Mouse (Mus musculus) ES-Bruce4 (cell line): ENCODE data around the gene Rbl2. TPM values are rescaled to one million over a fixed set of nuclear protein-coding genes. Genes with fewer than 3 reads are reported as not detected.

ENCODE experiments used
- H3K27ac ChIP-seq: 2 replicates; pipeline ENCODE4 v1.5.1; 2012; ENCODE audit warnings: low read length, inconsistent platforms; ENCODE audit not compliant: insufficient read depth
- H3K27me3 ChIP-seq: 2 replicates; pipeline ENCODE4 v1.6.1; 2012; ENCODE audit warnings: mild to moderate bottlenecking, low read length, inconsistent platforms; ENCODE audit not compliant: control insufficient read depth, poor library complexity, insufficient read depth, severe bottlenecking
- H3K36me3 ChIP-seq: 2 replicates; pipeline ENCODE4 v1.6.1; 2012; ENCODE audit warnings: inconsistent platforms, mild to moderate bottlenecking, low read length, moderate library complexity; ENCODE audit not compliant: control insufficient read depth, poor library complexity, insufficient read depth, severe bottlenecking
- H3K4me1 ChIP-seq: one replicate; pipeline ENCODE4 v1.8.1; 2011; ENCODE audit warnings: low read length; ENCODE audit not compliant: control insufficient read depth, insufficient read depth
- H3K4me3 ChIP-seq: 2 replicates; pipeline ENCODE4 v1.5.1; 2011; ENCODE audit warnings: low read depth, mild to moderate bottlenecking, low read length
- H3K9ac ChIP-seq: 2 replicates; pipeline ENCODE4 v1.6.1; 2012; ENCODE audit warnings: low read depth, mild to moderate bottlenecking, inconsistent platforms; ENCODE audit not compliant: poor library complexity, severe bottlenecking
- H3K9me3 ChIP-seq: replicated peaks from 2 replicates; pipeline ENCODE4 v1.6.1; 2012; ENCODE audit warnings: mild to moderate bottlenecking, low read length, inconsistent platforms; ENCODE audit not compliant: control insufficient read depth, poor library complexity, insufficient read depth, severe bottlenecking
- CTCF ChIP-seq: IDR thresholded peaks from one replicate; pipeline ENCODE4 v1.8.1; 2011; ENCODE audit warnings: low read depth, low read length
- EP300 ChIP-seq: IDR thresholded peaks from 2 replicates; pipeline ENCODE4 v1.6.1; 2011; ENCODE audit warnings: low read depth, low read length; ENCODE audit not compliant: insufficient read depth
- POLR2A ChIP-seq: IDR thresholded peaks from one replicate; pipeline ENCODE4 v1.8.1; 2011; ENCODE audit warnings: low read length; ENCODE audit not compliant: insufficient read depth
- polyA plus RNA-seq: library from polyadenylated mRNA; stranded (reverse); fragments of >200 nt; gene quantifications from 2 replicates; pipeline ENCODE4 v1.2.4, GENCODE M21; 2011; ENCODE audit warnings: low read depth; ENCODE audit not compliant: missing spikeins, insufficient read depth, insufficient read length

Gene Rbl2
- polyA plus RNA-seq, 1 experiment = 7.3 TPM

- peak overlapping the region; percentile 15; the same call in 1 of the 2 replicates for H3K4me3 ChIP-seq
- no peaks in the 10 kb centered on the region for H3K36me3 ChIP-seq
- peaks cover 7% of the 10 kb centered on the region for H3K4me1 ChIP-seq
- TF ChIP-seq EP300 = no peak
- TF ChIP-seq CTCF = no peak
- no peak for TF ChIP-seq POLR2A
- H3K9ac ChIP-seq = peak overlapping the region; percentile 42
- no peaks in the 10 kb centered on the region for H3K27me3 ChIP-seq
- peak overlapping the region; percentile 53; the same call in 1 of the 2 replicates for H3K27ac ChIP-seq
- H3K9me3 ChIP-seq = no peaks in the 10 kb centered on the region
Measured at GRCm38 (mm10) chr8:91082428-91082827, 12.6 kb downstream of the Rbl2 start.

- TF ChIP-seq EP300 (no peak), POLR2A (no peak), CTCF (no peak)
- Histone ChIP-seq H3K27me3 (no peaks in the 10 kb centered on the region), H3K36me3 (peaks cover 2% of the 10 kb centered on the region), H3K27ac (no peak overlapping the region), H3K4me3 (no peak overlapping the region), H3K9ac (no peak overlapping the region), H3K4me1 (peaks cover 2% of the 10 kb centered on the region), H3K9me3 (no peaks in the 10 kb centered on the region)
Measured at GRCm38 (mm10) chr8:91088452-91088851, 18.6 kb downstream of the Rbl2 start.

DNA sequence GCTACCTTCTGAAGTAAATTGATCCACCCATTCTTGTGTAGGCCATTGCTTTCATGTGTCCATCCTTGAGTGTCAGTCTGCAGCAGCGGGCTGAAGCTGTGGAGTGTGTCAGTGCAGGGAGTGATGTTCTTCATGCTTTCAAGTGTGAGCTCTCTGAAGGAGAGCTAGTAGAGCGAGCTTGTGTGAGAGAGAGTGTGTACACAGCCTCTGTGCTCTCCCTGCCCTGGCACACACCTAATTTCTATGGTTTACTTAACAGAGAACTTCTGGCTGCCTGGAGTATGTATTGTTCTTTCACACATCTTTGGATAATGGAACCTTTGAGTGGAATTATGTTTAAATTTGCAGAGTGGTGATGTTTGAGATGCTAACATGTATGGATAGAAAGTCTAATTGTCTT, 19.7 kb downstream of the Rbl2 start:
- H3K4me3 ChIP-seq = no peak overlapping the region
- TF ChIP-seq POLR2A (no peak), EP300 (no peak), CTCF (no peak)
- H3K27ac ChIP-seq = no peak overlapping the region
- peaks cover 2% of the 10 kb centered on the region for H3K36me3 ChIP-seq
- no peaks in the 10 kb centered on the region for H3K9me3 ChIP-seq
- H3K4me1 ChIP-seq = peaks cover 2% of the 10 kb centered on the region
- H3K27me3 ChIP-seq = no peaks in the 10 kb centered on the region
- H3K9ac ChIP-seq = no peak overlapping the region

DNA sequence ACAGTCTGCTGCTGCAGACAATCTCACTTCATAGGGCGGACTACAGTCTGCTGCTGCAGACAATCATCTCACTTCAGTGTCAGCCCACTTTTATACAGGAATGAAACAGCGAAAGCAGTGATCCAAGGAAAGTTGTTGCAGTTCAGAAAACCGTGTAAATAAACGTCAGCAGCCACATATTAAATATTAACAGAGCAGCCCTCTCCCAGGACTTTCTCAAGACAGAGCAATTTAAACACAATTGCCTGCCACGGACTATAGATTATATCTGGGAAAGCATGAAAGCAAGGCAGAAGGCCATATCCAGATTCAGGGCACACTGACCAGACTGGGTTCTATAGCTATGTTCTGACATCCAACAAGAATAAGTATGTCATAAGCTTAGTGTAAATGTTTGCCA, 24.3 kb downstream of the Rbl2 start:
- H3K4me1 ChIP-seq = no peaks in the 10 kb centered on the region
- H3K9ac ChIP-seq = no peak overlapping the region
- no peaks in the 10 kb centered on the region for H3K9me3 ChIP-seq
- no peak overlapping the region for H3K27ac ChIP-seq
- TF ChIP-seq POLR2A = no peak
- no peaks in the 10 kb centered on the region for H3K27me3 ChIP-seq
- peaks cover 2% of the 10 kb centered on the region for H3K36me3 ChIP-seq
- H3K4me3 ChIP-seq = no peak overlapping the region

GRCm38 (mm10) chr8:91098106-91098505, 28.2 kb downstream of the Rbl2 start:
- peaks cover 4% of the 10 kb centered on the region; the same call in 1 of the 2 replicates for H3K36me3 ChIP-seq
- no peak overlapping the region for H3K9ac ChIP-seq
- H3K27ac ChIP-seq = no peak overlapping the region
- TF ChIP-seq CTCF (no peak), EP300 (no peak), POLR2A (no peak)
- H3K4me1 ChIP-seq = no peaks in the 10 kb centered on the region
- H3K9me3 ChIP-seq = no peaks in the 10 kb centered on the region
- no peak overlapping the region for H3K4me3 ChIP-seq
- H3K27me3 ChIP-seq = no peaks in the 10 kb centered on the region

DNA sequence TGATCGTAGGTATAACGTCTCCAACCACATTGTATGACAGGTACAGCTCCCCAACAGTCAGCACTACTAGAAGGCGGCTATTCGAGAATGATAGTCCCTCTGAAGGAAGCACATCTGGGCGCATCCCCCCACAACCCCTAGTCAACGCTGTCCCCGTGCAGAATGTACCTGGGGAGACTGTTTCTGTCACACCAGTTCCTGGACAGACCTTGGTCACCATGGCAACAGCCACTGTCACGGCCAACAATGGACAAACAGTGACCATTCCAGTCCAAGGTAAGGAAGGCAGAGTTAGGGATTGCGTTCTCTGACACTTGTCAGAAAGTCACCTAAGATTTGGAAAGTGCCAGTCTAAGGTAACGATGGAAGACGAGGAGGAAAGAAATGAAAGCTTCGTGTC, 36.4 kb downstream of the Rbl2 start:
- no peak overlapping the region for H3K27ac ChIP-seq
- no peak overlapping the region for H3K9ac ChIP-seq
- no peak overlapping the region for H3K4me3 ChIP-seq
- H3K4me1 ChIP-seq = no peaks in the 10 kb centered on the region
- H3K9me3 ChIP-seq = no peaks in the 10 kb centered on the region
- H3K27me3 ChIP-seq = no peaks in the 10 kb centered on the region; the same call in 1 of the 2 replicates
- H3K36me3 ChIP-seq = peaks cover 9% of the 10 kb centered on the region; the same call in 1 of the 2 replicates
- TF ChIP-seq CTCF = no peak
- no peak for TF ChIP-seq POLR2A
- TF ChIP-seq EP300 = no peak
